Mouse (Mus musculus): Measurements from ENCODE around the gene Trappc3.

Trappc3 gene

DNA sequence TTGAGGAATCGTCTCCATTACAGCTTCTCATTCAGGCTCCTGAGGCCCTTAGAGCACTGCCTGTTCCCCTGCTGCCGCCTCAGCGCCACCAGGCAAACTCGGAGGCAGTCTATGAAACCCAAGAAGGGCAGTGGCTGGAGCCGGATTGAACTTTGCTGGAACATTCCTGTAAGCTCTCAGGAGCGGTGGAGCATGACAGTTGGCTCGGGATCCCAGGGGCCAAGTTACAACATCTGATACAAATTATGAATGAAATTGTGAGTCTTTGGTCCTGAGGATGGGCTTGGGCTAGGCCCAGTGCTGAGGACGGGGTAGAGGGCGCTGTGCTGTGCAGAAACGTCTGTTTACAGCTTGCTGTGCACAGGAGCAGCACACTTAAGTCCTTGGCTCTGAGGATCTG lies 52.3 kb downstream of the Trappc3 start:
- DNase-seq = no peak

DNA sequence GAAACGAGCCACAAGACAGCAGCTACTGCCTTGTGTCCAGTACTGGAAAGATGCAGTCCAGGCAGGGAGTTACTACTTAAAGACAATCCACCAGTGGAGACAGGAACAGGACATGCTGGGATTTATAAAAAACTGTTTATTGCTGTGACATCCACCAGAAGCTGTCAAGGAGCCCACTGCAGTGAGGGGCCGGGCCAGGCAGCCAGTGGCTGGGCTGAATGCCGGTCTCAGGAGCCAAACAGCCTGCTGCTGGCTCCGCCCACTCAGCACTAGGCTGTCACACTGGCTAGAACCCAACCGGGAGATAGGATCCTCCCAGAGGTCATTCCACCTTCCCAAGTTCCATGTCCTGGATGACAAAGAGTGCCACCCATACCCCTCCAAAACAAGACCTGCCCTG lies 53.8 kb downstream of the Trappc3 start:
- DNase-seq = no peak

DNA sequence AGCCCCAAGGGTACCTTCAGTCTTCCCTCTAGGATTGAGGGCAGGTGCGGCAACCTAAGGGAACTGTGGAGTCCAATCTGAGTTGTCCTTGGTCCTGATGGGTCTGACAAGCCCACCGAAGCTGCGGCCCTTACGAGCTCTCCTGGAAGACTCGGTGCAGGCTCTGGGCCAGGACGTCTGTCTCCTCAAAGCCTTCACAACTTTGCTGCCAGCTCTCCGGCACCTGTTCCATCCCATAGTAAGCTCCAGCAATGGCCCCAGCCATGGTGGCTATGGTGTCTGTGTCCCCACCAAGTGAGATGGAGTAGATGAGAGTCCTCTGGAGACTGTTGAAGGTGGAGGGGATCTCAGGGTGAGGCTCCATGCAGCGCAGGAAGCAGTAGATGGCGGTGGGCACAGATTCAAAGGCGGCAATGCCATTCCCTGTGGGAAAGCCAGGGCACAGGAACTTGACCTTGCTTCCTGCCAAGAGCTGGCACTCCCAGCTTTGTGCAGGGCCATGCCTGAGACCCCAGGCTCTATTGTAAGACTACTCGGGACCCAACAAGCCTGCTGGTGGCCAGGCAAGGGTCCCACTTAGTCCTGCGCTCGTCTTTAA lies 54.4 kb downstream of the Trappc3 start:
- DNase-seq = no peak

DNA sequence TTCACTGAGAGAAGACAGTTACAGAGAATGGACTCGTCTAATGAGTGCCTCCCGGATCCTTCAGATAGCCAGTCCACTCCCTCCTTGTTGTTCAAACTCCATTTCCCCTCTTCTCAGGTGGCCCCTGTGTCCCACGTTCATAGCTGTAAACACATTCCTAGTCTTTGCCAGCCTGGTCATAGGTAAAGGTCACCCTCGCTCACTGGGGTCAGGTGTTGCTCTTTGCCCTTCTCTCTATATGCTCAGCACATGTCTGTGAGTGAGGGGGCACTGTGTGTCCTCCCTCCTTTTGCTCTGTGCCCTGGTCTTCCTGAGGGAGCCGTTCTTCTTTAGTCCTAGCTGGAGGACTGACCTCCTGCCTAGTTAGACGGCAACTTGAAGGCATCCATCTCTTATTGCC lies 57.7 kb downstream of the Trappc3 start:
- DNase-seq = no peak

DNA sequence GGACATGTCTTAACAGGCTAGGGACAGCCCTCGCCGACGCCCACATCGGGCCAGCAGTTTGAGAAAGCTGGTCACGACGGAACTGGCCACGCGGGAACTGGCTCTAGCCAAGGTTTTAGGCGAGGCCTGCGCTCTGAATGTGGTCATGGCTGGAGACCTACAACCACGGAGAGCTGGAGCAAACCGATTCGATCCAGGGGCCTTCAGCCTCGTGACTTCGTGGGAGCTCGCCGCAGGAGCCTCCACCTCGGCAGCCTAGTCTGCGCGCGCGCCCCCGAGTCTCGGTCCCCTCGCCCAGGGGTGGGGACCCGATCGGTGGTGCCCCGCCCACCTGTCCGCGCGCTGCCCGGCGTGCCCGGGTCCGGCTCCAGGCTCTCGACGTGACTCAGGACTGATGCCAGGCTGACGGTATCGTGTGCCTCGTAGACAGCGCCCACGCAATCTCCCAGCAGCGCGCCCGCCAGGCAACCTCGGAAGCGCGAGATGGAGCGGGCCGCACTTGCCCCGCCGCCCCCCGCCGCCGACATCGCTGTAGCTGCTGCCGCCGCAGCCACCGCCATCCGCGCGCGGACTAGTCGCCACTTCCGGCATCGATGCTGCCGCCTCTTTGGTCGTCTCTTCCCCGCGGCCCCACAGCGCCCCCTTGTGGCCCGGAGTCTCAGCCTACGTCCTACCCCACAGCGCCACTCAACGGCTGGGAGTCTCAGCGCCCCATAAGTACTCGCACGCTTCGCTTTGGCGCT lies 59.2 kb downstream of the Trappc3 start, which contains the start of gene Adprhl2:
Gene Adprhl2 (minus strand): TSS at position 593 of the 743 bp plus-strand sequence.
- peak; percentile 100 for DNase-seq

DNA sequence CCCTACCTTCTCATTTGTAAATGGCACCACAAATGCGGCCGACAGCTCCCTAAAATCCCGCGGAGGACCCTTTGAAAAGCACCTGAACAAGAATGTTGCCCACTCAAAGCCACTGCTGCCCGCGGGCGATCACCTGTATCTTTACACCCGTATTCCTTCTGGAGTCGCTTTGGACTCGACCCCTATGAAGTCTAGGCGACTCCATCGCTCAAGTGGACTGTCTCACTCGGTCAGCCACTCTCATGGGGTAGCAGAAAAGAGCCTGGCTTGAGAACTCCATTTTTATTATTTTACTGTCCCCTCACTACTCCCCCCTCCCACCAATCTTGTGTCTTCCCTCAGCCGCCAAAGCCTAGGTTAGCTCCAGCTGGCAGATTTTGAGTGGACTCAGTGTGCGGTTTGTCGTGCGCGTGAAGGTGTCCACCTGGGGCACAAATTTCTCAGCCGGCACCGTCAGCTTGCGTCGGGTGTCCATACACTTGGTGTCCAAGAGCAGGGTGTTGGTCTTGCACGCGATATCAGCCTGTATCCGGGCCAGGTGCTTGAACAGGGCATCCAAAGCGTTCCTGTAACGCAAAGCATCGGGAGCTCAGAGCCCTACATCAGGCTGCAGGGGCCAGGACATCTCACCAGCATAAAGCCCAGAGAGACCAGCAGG lies 59.9 kb downstream of the Trappc3 start:
- DNase-seq = no peak

DNA sequence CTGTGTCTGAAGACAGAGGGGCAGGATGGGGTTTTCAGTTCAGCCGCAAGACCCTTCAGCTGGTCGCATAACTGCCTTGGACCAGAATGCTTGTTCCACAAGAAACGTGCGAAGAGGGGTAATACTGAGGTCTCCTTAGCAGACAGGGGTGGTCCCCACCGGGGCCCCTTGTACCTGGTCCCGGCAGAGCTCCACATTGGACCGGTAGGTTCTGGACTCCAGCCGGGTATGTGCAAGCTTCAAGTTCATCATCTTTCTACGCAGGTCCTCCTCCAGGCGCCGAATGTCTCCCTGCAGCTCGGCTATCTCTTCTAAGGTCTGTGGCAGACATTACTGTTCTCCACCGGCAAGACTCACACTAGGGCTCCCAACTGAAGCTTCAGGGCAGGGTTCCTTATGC lies 60.5 kb downstream of the Trappc3 start:
- DNase-seq = no peak

DNA sequence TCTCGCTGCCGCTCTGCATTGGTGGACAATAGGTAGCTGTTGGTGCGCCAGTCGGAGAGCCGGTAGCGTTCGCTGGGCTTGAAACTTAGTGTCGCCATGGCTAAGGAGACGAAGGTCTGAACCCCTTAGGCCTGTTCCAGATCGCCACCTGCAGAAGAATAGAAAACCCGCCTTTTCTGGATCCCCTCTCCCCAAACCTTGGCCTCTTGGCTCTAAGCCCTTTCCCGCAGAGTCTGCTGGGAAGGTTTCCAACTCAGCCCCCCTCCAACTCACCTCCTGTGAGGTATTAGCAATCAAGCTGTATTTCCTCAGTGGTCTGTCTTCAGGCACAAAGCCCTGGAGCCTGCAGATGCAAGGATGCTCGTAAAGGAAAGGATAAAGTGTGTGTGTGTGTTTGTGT lies 62.7 kb downstream of the Trappc3 start:
- no peak for DNase-seq

DNA sequence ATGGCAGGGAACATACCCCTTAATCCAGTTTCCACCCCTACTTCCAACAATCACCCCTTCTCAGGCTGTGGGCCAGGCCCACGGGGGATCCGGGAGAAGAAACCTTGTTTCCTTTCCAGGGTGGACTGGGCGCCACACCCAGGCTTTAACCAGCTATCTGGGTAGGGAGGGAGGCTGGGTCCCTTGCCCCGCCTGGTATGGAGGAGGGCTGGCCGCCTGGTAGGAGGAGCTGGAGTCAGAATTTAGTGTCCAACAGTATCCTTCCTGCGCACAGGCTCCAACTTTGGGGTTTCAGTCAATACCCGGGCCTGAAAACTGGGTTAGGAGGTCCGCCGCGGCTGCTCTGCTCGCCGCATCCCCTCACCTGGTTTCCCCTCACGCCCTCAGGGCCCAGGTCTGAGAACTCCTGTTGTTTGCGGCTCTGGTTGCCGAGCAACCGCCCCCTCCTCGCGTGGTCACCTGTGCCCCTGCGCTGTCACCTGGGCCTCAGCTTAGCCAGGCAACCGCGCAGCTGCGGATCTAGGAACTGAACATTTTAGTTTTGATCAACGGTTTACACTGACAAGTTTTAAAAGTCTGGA lies 63.2 kb downstream of the Trappc3 start, which contains the start of gene Tekt2:
Gene Tekt2 (minus strand): TSS at position 408 of the 581 bp plus-strand sequence.
- no peak for DNase-seq

Data from B cell, adult 2 months (primary cell).